Comparison of ENCODE assay signal across 10 mouse cellular contexts in genomic region chr11:95827464-95828085, GRCm38 (mm10). TPM values are rescaled to one million over a fixed set of nuclear protein-coding genes. Genes with fewer than 3 reads are reported as not detected.
DNase-seq lines count a peak whose midpoint lies in the region; ATAC-seq and TF ChIP-seq lines count a peak whose summit lies in the region.
"Had no signal": no experiment of that assay in that cellular context is flagged by ENCODE, and none has a peak within 500 bp of the region (broad histone marks: within the 10 kb centered on the region; RNA-seq: fewer than 3 reads in every experiment).

No protein-coding gene starts in this region.

- ATAC-seq in hindbrain, embryonic 12.5 days (ENCODE audit: low FRiP score) = no peak
- peak; percentile 39 for ATAC-seq in erythroid progenitor cell, adult 5-6 weeks (replicated peaks; ENCODE audit: low FRiP score, poor library complexity, severe bottlenecking)

- TF ChIP-seq CTCF in CH12.LX (conservative IDR thresholded peaks at IDR 0.05 in 1 of 2, IDR thresholded peaks at IDR 0.05 in 1 of 2; ENCODE audit: low read depth in 2 of 2, low read length in 2 of 2) = peak; percentile 82 to 98
- TF ChIP-seq CTCF in bone marrow macrophage, adult 2 months (IDR thresholded peaks at IDR 0.05; ENCODE audit: low read depth, low read length) = peak; percentile 59

- no peak for TF ChIP-seq EP300 in CH12.LX (IDR thresholded peaks at IDR 0.05; ENCODE audit: low read length)

- H3K4me1 ChIP-seq in hindbrain, embryonic 10.5 days (replicated peaks) = peaks cover 59% of the 10 kb centered on the region
- H3K4me1 ChIP-seq in hindbrain, embryonic 12.5 days = peaks cover 26% of the 10 kb centered on the region
- H3K4me1 ChIP-seq in CH12.LX (ENCODE audit: control insufficient read depth in 1 of 2, insufficient read depth in 2 of 2) = peaks cover 3 to 47% of the 10 kb centered on the region in 2 experiments
- H3K4me1 ChIP-seq in bone marrow macrophage, adult 2 months (ENCODE audit: control insufficient read depth, insufficient read depth, low read length) = peaks cover 15% of the 10 kb centered on the region
- peaks cover 65% of the 10 kb centered on the region for H3K4me1 ChIP-seq in megakaryocyte, embryonic 14.5 days

- no peaks in the 10 kb centered on the region for H3K9me3 ChIP-seq in hindbrain, embryonic 10.5 days
- H3K9me3 ChIP-seq in hindbrain, embryonic 12.5 days (replicated peaks) = no peaks in the 10 kb centered on the region
- peaks cover 21% of the 10 kb centered on the region for H3K9me3 ChIP-seq in CH12.LX (replicated peaks; ENCODE audit: low read length)
- H3K9me3 ChIP-seq in megakaryocyte, embryonic 14.5 days = peaks cover 14% of the 10 kb centered on the region
- H3K9me3 ChIP-seq: embryonic facial prominence, embryonic 13.5 days; midbrain, embryonic 12.5 days had no signal

- WGBS in hindbrain, embryonic 10.5 days = 19% methylated on average over 3 of the region's 3 CpGs
- 19% methylated on average over 3 of the region's 3 CpGs for WGBS in hindbrain, embryonic 12.5 days

- H3K79me2 ChIP-seq in CH12.LX (replicated peaks; ENCODE audit: control insufficient read depth, extremely low read depth, insufficient read depth, poor library complexity, severe bottlenecking) = no peaks in the 10 kb centered on the region

- peak; percentile 60 for DNase-seq in hindbrain, embryonic 10.5 days (ENCODE audit: low spot score)
- DNase-seq in CH12.LX (ENCODE audit: extremely low read depth) = no peak
- peak; percentile 85 to 87 for DNase-seq in kidney, postnatal 4 days
- DNase-seq in thymus, postnatal 25 days = peak; percentile 76

- TF ChIP-seq RAD21 in CH12.LX (IDR thresholded peaks at IDR 0.05; ENCODE audit: low read depth, low read length) = peak; percentile 96

- in situ Hi-C loops in CH12.LX (cut with MboI; ENCODE audit: low pct_ligation_motif_present, low pct_unique_long_range_greater_than_20kb, low sequenced_read_pairs) = loop anchor here (10.0 kb wide), 1 partner anchor 117 kb away; no protein-coding TSS in a partner anchor

- H3K27ac ChIP-seq in hindbrain, embryonic 10.5 days = no peak overlapping the region
- no peak overlapping the region for H3K27ac ChIP-seq in hindbrain, embryonic 12.5 days
- H3K27ac ChIP-seq in CH12.LX (ENCODE audit: insufficient read depth, low read depth) = no peak overlapping the region
- no peak overlapping the region for H3K27ac ChIP-seq in bone marrow macrophage, adult 2 months (ENCODE audit: insufficient read depth, low read depth, low read length)
- H3K27ac ChIP-seq: embryonic facial prominence, embryonic 13.5 days; midbrain, embryonic 12.5 days had no signal

- no peak overlapping the region for H3K4me2 ChIP-seq in hindbrain, embryonic 12.5 days (replicated peaks)
- H3K4me2 ChIP-seq in CH12.LX (ENCODE audit: insufficient read depth, low read depth, poor library complexity, severe bottlenecking) = no peak overlapping the region
- H3K4me2 ChIP-seq: embryonic facial prominence, embryonic 13.5 days; midbrain, embryonic 12.5 days had no signal

- H3K4me3 ChIP-seq in hindbrain, embryonic 10.5 days = no peak overlapping the region
- no peak overlapping the region for H3K4me3 ChIP-seq in hindbrain, embryonic 12.5 days
- H3K4me3 ChIP-seq in CH12.LX (replicated peaks in 1 of 3; ENCODE audit: low read depth in 2 of 3, low read length in 2 of 3, poor library complexity in 1 of 3) = no peak overlapping the region
- H3K4me3 ChIP-seq in bone marrow macrophage, adult 2 months (ENCODE audit: insufficient read depth, low read length) = no peak overlapping the region
- H3K4me3 ChIP-seq in megakaryocyte, embryonic 14.5 days (replicated peaks) = peak overlapping the region; percentile 83
- H3K4me3 ChIP-seq: embryonic facial prominence, embryonic 13.5 days; midbrain, embryonic 12.5 days had no signal

- no peak for TF ChIP-seq POLR2A in CH12.LX (IDR thresholded peaks at IDR 0.05; ENCODE audit: low read depth, low read length)
- TF ChIP-seq POLR2A in bone marrow macrophage, adult 2 months (IDR thresholded peaks at IDR 0.05; ENCODE audit: borderline replicate concordance, low read depth, low read length) = no peak

- no peaks in the 10 kb centered on the region for H3K36me3 ChIP-seq in hindbrain, embryonic 10.5 days
- no peaks in the 10 kb centered on the region for H3K36me3 ChIP-seq in hindbrain, embryonic 12.5 days
- peaks cover 23 to 37% of the 10 kb centered on the region in 2 experiments for H3K36me3 ChIP-seq in CH12.LX (replicated peaks in 1 of 2; ENCODE audit: control insufficient read depth in 1 of 2, insufficient read depth in 1 of 2, low read length in 1 of 2)
- H3K36me3 ChIP-seq in megakaryocyte, embryonic 14.5 days (replicated peaks; ENCODE audit: low read length) = peaks cover 31% of the 10 kb centered on the region
- H3K36me3 ChIP-seq: embryonic facial prominence, embryonic 13.5 days; midbrain, embryonic 12.5 days had no signal

- H3K9ac ChIP-seq in hindbrain, embryonic 12.5 days = no peak overlapping the region
- no peak overlapping the region for H3K9ac ChIP-seq in CH12.LX (ENCODE audit: insufficient read depth, low read depth)
- H3K9ac ChIP-seq: embryonic facial prominence, embryonic 13.5 days; midbrain, embryonic 12.5 days had no signal

- H3K27me3 ChIP-seq in hindbrain, embryonic 10.5 days (ENCODE audit: insufficient read depth, poor library complexity, severe bottlenecking) = peaks cover 94% of the 10 kb centered on the region
- peaks cover 88% of the 10 kb centered on the region for H3K27me3 ChIP-seq in hindbrain, embryonic 12.5 days
- H3K27me3 ChIP-seq in CH12.LX (replicated peaks) = peaks cover 39% of the 10 kb centered on the region
- H3K27me3 ChIP-seq in megakaryocyte, embryonic 14.5 days (replicated peaks) = peaks cover 86% of the 10 kb centered on the region

- dilution Hi-C loops in CH12.LX (cut with MboI; ENCODE audit: extremely low pct_ligation_motif_present, extremely low pct_unique_long_range_greater_than_20kb, low sequenced_read_pairs) = no loop called here

TF ChIP-seq in CH12.LX, 34 proteins besides CTCF, POLR2A, EP300 and RAD21 (continues in another document):
- no peak; the same call in 1 of the 2 replicates for TF ChIP-seq CHD2 (IDR thresholded peaks at IDR 0.05; ENCODE audit: low read length)
- TF ChIP-seq MAZ (IDR thresholded peaks at IDR 0.05; ENCODE audit: low read depth, low read length) = 0 out of 2 replicates have a peak, but pooled peaks have one; percentile 17
- TF ChIP-seq BHLHE40 (IDR thresholded peaks at IDR 0.05; ENCODE audit: low read depth, low read length) = peak; percentile 7; the same call in 1 of the 2 replicates
- TF ChIP-seq ZMIZ1 (IDR thresholded peaks at IDR 0.05; ENCODE audit: low read depth, low read length) = 0 out of 2 replicates have a peak, but pooled peaks have one; percentile 52
- TF ChIP-seq MEF2A (IDR thresholded peaks at IDR 0.05; ENCODE audit: borderline replicate concordance, low read depth, low read length) = 0 out of 2 replicates have a peak, but pooled peaks have one; percentile 11
- peak; percentile 90 for TF ChIP-seq SMC3 (IDR thresholded peaks at IDR 0.05; ENCODE audit: low read depth, low read length)
- 0 out of 2 replicates have a peak, but pooled peaks have one; percentile 14 for TF ChIP-seq IRF4 (IDR thresholded peaks at IDR 0.05; ENCODE audit: low read depth, low read length)
- TF ChIP-seq ZNF384 (IDR thresholded peaks at IDR 0.05; ENCODE audit: low read depth, low read length) = peak; percentile 100
- peak; percentile 84 for TF ChIP-seq ZC3H11A (IDR thresholded peaks at IDR 0.05; ENCODE audit: low read depth, low read length)
- TF ChIP-seq ZKSCAN1 (IDR thresholded peaks at IDR 0.05; ENCODE audit: borderline replicate concordance, low read depth, low read length) = no peak; the same call in 1 of the 2 replicates

RNA-seq across cellular contexts. Expression of gene Phospho1, which starts 3.3 kb away (rescaled TPM):
- polyA plus RNA-seq in hindbrain, embryonic 10.5 days (2016; fragmentation: Nextera tagmentation; extraction: Ambion mirVana) = 0.42 and 0.86 TPM in 2 replicates
- polyA plus RNA-seq in hindbrain, embryonic 12.5 days (2016; fragmentation: Nextera tagmentation; extraction: Ambion mirVana) = 0.43 TPM in 1 of 2 replicates, not detected in the other
- total RNA-seq in CH12.LX (2012; rRNA removed) (0.46 and 1.3 TPM in 2 replicates), CH12.LX (2014; rRNA removed) (not detected in 2 replicates)
- polyA plus RNA-seq in CH12.LX (2012; ENCODE audit: insufficient read length, low read depth) = 0.97 and 6.0 TPM in 2 replicates
- polyA plus RNA-seq in bone marrow macrophage, adult 2 months (2012; ENCODE audit: insufficient read depth, insufficient read length, missing spikeins) = 7.4 and 9.4 TPM in 2 replicates
- total RNA-seq in erythroid progenitor cell, adult 5-6 weeks (2015; ENCODE audit: low replicate concordance) = 10.1 and 12.6 TPM in 2 replicates
- total RNA-seq in erythroid progenitor cell, adult 5-6 weeks (2017; ENCODE audit: low replicate concordance) = 18.6 TPM in 1 of 2 replicates, not detected in the other
- polyA plus RNA-seq in megakaryocyte, embryonic 14.5 days (2012; ENCODE audit: insufficient read depth, low replicate concordance) = 11.0 and 11.8 TPM in 2 replicates
- polyA plus RNA-seq: midbrain, embryonic 12.5 days had no signal

RNA-seq across cellular contexts. Expression of gene Gngt2, which starts 9.4 kb away (rescaled TPM):
- polyA plus RNA-seq in hindbrain, embryonic 10.5 days (2016; fragmentation: Nextera tagmentation; extraction: Ambion mirVana) = 7.9 and 8.4 TPM in 2 replicates
- 5.5 and 7.9 TPM in 2 replicates for polyA plus RNA-seq in hindbrain, embryonic 12.5 days (2016; fragmentation: Nextera tagmentation; extraction: Ambion mirVana)
- total RNA-seq in CH12.LX (2012; rRNA removed) (133 and 143 TPM in 2 replicates), CH12.LX (2014; rRNA removed) (157 and 162 TPM in 2 replicates)
- 136 and 140 TPM in 2 replicates for polyA plus RNA-seq in CH12.LX (2012; ENCODE audit: insufficient read length, low read depth)
- 167 and 176 TPM in 2 replicates for polyA plus RNA-seq in bone marrow macrophage, adult 2 months (2012; ENCODE audit: insufficient read depth, insufficient read length, missing spikeins)
- 26.3 and 28.1 TPM in 2 replicates for total RNA-seq in erythroid progenitor cell, adult 5-6 weeks (2015; ENCODE audit: low replicate concordance)
- total RNA-seq in erythroid progenitor cell, adult 5-6 weeks (2017; ENCODE audit: low replicate concordance) = 14.6 and 20.5 TPM in 2 replicates
- polyA plus RNA-seq in megakaryocyte, embryonic 14.5 days (2012; ENCODE audit: insufficient read depth, low replicate concordance) = 10.2 and 30.7 TPM in 2 replicates

RNA-seq across cellular contexts. Expression of gene Abi3, which starts 14.7 kb away (rescaled TPM):
- 3.5 and 4.4 TPM in 2 replicates for polyA plus RNA-seq in hindbrain, embryonic 10.5 days (2016; fragmentation: Nextera tagmentation; extraction: Ambion mirVana)
- polyA plus RNA-seq in hindbrain, embryonic 12.5 days (2016; fragmentation: Nextera tagmentation; extraction: Ambion mirVana) = 3.7 and 4.7 TPM in 2 replicates
- total RNA-seq in CH12.LX (2012; rRNA removed) = 31.4 and 33.5 TPM in 2 replicates
- total RNA-seq in CH12.LX (2014; rRNA removed) = 24.4 and 25.9 TPM in 2 replicates
- 54.9 and 74.5 TPM in 2 replicates for polyA plus RNA-seq in CH12.LX (2012; ENCODE audit: insufficient read length, low read depth)
- 51.7 and 60.6 TPM in 2 replicates for polyA plus RNA-seq in bone marrow macrophage, adult 2 months (2012; ENCODE audit: insufficient read depth, insufficient read length, missing spikeins)
- total RNA-seq in erythroid progenitor cell, adult 5-6 weeks (2015; ENCODE audit: low replicate concordance) = 2.1 and 4.7 TPM in 2 replicates
- 2.3 and 16.0 TPM in 2 replicates for total RNA-seq in erythroid progenitor cell, adult 5-6 weeks (2017; ENCODE audit: low replicate concordance)
- polyA plus RNA-seq in megakaryocyte, embryonic 14.5 days (2012; ENCODE audit: insufficient read depth, low replicate concordance) = 67.9 and 94.9 TPM in 2 replicates
